Mouse (Mus musculus) lung, postnatal 0 days (tissue): ENCODE results near the gene Olfr1427.

Source experiments
- CTCF ChIP-seq: IDR thresholded peaks from 2 replicates; pipeline ENCODE4 v1.5.1; 2016; ENCODE audit warnings: antibody characterized with exemption, mild to moderate bottlenecking
- EP300 ChIP-seq: IDR thresholded peaks from 2 replicates; pipeline ENCODE4 v1.6.1; 2016; ENCODE audit warnings: antibody characterized with exemption, mild to moderate bottlenecking, control low read depth

- TF ChIP-seq CTCF = no peak
- no peak for TF ChIP-seq EP300
These were observed 12.7 kb upstream of the Olfr1427 start, which contains the start of gene Olfr1428 for GRCm38 (mm10) chr19:12115797-12116196.
